Mouse (Mus musculus): ENCODE measurements around the gene Edil3.

The Edil3 gene

DNA sequence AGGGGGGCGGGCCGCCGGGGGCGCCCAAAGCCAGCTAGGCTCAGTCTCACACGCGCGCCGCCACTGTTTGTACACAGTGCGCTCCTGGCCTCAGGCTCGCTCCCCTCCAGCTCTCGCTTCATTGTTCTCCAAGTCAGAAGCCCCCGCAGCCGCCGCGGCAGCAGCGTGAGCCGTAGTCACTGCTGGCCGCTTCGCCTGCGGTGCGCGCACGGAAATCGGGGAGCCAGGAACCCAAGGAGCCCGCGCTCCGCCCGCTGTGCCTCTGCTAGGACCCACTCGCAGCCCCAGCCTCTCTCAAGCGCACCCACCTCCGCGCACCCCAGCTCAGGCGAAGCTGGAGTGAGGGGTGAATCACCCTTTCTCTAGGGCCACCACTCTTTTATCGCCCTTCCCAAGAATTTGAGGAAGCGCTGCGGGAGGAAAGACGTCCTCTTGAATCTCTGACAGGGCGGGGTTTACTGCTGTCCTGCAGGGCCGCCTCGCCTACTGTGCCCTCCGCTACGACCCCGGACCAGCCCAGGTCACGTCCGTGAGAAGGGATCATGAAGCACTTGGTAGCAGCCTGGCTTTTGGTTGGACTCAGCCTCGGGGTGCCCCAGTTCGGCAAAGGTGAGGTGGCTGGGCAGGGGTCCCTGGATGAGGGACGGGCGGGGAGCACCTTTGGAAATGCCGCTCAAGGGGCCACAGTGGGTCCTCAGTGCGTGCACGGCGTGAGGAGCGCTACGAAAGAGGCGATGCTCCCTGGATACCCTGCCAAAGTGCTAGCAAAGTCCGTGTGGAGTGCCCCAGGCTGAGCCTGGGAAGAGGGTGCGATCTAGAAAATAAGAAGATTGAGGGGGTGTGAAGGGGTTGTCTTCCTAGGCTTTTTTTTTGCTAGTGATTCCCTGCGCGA lies at the start of gene Edil3:
Gene Edil3, plus strand, starts transcription at position 33 of the 892 bp plus-strand sequence.
- peak; percentile 57 for DNase-seq (ENCODE audit: inconsistent ontology term)

DNA sequence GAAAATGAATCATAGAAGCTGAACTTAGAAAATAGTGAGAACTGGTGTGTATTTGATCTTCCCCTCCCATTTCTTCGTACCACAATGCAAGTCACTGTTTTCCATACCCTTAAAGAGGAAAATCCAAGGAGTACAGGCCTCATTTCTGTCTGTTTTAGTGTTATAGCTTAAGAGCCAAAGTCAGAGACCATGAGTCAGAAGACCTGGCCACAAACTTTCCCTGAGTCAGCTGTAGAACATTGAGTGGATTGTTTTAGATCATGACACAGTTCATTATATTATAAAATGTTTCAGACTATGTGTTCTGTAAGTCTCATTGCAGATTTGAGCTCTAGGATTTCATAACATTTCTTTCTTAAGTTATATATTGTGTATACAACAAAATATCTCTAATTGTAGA lies 22.1 kb upstream of the Edil3 start:
- peak; percentile 57 for DNase-seq (ENCODE audit: inconsistent ontology term)

DNA sequence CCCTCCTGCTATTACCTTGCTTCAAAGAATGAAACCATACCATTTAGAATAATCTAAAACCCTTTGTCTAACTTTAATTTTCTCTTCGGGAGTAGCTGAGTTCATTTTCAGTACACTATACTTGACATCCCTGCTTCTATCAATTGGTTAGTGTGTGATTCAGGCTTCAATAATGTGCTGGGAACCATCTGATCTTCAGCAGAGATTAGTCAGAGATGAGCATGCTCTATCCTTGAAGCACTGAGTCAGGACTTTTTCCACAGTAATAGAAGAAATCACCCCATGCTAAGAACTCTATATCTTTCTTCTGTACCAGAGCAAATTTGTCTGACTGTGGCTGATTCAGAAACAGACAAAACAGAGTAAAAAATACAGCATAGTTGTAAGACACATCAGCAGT lies 20.3 kb upstream of the Edil3 start:
- DNase-seq (ENCODE audit: inconsistent ontology term), result peak; percentile 67

GRCm38 (mm10) chr13:88805838-88806237 lies 15.4 kb upstream of the Edil3 start:
- peak; percentile 69 for DNase-seq (ENCODE audit: inconsistent ontology term)

GRCm38 (mm10) chr13:88806269-88806668 lies 15.0 kb upstream of the Edil3 start:
- peak; percentile 66 for DNase-seq (ENCODE audit: inconsistent ontology term)

DNA sequence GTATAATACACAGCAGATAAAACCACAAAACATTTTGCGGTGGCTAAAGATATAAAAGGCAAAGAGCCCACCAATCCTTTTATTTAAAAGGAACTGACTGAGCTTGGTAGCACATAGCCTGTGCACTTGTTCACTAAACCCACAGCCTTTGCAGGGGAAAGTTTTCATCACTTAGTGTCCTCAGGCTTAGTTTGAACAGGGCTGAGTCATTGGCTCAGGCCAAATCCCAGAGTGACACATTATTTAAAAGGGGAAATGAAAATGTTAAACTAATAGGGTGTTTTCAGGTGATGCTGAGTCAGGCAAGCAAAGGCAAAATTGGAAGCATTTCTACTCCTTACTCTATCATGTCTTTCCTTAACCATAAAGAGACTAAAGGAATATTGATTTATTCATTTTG lies 11.2 kb upstream of the Edil3 start:
- DNase-seq (ENCODE audit: inconsistent ontology term), result peak; percentile 20

DNA sequence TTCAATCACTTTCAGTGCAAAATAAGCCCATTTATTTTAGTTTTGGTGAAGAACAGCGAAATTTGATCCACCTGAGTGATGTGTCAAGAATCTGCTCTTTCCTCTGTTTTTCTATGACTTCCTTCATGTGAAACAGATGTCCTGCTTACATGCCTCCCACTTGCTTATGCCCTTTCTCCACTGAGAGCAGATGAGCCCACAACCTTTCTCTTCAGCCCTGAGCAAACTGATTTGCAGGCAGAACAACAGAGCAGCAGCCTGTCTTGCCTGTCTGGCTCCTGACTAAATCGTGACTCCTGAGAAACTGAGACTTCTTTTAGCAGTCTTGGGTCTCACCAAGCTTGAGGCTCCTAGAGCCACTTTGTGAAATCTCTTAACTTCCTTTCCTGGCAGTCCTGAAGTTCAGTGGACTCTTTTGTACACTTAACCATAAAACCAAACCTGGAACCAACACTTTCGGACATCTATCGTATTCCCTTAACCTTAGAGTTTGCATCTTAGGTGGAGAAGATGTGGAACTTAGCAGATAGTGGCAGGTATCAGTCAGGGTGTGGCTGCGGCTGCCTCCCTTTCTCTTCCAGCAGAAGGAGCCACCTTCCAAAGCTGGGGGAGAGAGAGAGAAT lies 475 bp upstream of the Edil3 start:
- DNase-seq (ENCODE audit: inconsistent ontology term), result peak; percentile 16

- no peak for DNase-seq (ENCODE audit: inconsistent ontology term)
These were observed 1.1 kb downstream of the Edil3 start for GRCm38 (mm10) chr13:88822332-88822895.

DNA sequence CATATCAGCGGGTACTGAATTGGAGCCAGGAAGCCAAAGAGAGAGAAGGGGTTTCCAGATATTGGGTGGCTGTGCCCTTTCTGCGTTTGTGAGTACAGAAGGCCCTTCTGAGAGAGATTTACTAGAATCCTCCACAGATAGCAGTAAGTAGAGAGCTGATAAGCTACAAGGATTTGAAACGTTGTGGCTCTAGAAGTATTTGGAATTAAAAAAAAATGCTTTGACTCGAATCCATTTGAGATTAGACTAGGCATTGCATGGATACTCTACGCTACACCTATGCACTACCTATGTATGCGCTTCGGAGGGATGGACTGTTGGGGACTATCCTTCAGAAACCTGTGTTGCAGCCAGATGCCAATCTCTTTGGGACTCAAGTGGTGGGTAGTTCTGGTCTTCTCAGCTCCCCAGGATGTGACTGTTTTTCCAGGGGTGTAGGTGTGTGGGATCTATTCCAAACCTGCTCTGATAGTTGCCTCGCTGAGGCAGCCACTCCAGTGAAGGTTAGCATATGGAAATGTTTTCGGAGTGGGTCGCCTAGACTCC lies 1.8 kb downstream of the Edil3 start:
- DNase-seq (ENCODE audit: inconsistent ontology term), result no peak

- DNase-seq (ENCODE audit: inconsistent ontology term), result peak; percentile 64
These were observed 2.5 kb downstream of the Edil3 start for GRCm38 (mm10) chr13:88823522-88824419.

- DNase-seq (ENCODE audit: inconsistent ontology term), result no peak
These were observed 3.2 kb downstream of the Edil3 start for GRCm38 (mm10) chr13:88824441-88824840.

GRCm38 (mm10) chr13:88828362-88828761 lies 7.1 kb downstream of the Edil3 start:
- no peak for DNase-seq (ENCODE audit: inconsistent ontology term)

- DNase-seq (ENCODE audit: inconsistent ontology term), result no peak
These were observed 12.5 kb downstream of the Edil3 start for GRCm38 (mm10) chr13:88833732-88834131.

GRCm38 (mm10) chr13:88849739-88850138 lies 28.5 kb downstream of the Edil3 start:
- no peak for DNase-seq (ENCODE audit: inconsistent ontology term)

GRCm38 (mm10) chr13:88879960-88880359 lies 58.7 kb downstream of the Edil3 start:
- no peak for DNase-seq (ENCODE audit: inconsistent ontology term)

DNA sequence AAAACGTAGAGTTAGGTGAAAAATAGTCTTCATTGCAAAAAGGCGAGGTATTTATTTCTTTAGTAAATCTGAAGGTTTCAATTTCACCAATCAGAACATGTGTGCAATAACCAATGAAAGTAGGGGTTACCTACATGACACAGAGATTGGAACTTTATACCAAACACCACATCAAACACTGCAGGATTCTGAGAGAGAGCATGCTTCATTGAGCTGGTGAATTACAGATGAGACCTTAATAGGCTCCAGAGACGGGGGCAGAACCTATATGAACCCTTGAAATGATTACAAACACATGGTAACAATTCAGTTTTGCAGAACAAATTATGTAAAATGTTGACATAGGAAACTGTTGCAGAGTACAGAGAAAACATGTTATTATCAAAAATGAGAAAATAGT lies 69.5 kb downstream of the Edil3 start:
- DNase-seq (ENCODE audit: inconsistent ontology term), result no peak

DNA sequence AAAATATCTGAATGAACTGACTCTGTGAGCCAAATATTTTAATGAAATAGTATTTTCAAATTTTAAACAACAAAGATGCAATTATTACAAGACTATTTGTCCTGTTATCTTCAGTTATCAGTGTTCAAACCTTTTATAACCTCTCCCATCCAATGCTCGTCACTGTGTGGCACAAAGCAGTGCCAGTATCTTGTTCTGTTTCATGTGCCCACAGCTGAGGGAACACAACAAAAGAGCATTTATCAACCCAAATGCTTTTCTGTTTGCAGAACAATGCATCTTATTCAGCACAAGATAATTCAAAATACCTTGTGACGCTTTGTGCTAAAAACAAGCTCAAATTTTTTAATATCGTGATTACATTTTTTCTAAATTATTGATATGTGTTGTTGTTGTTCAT lies 78.8 kb downstream of the Edil3 start:
- no peak for DNase-seq (ENCODE audit: inconsistent ontology term)

- DNase-seq (ENCODE audit: inconsistent ontology term), result no peak
These were observed 86.1 kb downstream of the Edil3 start for GRCm38 (mm10) chr13:88907405-88907804.

DNA sequence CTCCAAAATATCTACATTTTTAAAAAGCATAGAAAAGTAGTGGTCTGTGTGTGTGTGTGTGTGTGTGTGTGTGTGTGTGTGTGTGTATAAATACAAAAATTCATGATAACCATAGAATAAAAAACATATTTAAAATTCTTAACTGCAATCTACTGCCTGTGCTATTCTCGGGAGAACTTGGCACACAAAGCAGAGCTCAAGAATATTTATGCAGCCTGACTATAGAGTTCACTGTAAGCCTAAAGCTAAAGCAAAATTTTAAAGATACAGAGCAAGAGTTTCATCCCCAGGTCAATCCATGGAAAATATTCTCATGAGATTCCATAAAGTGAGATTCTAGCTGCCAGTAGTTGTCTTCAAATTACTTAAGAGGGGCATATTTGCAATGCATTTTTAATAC lies 86.9 kb downstream of the Edil3 start:
- DNase-seq (ENCODE audit: inconsistent ontology term), result no peak

DNA sequence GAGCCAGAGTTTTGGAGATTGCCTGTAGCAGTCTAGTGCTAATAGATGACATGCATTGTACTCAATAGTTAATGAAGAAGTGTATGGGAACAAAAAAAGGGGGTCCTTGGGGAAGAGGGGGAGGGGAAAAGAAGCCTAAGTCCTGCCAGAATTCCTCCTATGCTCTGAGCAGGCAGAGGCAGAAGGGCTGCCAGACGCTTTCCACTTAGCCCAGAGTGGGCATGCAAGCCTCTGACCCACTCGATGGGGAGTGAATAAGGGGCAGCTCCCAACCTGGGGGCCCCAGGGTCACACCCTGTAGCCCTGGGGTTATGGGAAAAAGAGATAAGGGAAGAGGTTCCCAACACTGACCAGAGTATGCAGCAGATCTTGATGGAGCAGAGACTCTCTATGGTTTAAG lies 95.2 kb downstream of the Edil3 start:
- no peak for DNase-seq (ENCODE audit: inconsistent ontology term)

DNA sequence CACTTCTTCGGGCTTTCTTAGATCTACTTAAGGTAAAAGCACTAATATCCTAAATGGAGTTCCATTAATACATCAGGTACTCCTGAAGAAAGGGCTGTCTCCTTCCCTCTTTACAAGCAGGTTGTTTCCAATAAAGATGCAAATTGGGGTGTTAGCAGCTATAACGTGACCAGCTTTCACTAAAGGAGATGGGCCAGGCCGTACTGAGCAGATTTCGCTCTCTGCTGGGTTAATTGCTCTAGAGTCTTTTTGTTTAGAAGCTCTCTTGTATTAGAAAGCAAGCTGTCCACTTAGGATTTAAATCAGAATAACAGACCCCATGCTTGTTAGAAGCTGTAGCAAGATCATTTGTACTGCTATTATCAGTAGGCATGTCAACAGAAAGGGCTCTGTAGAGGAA lies 108.4 kb downstream of the Edil3 start:
- DNase-seq (ENCODE audit: inconsistent ontology term), result no peak
